Mouse (Mus musculus) brain, embryonic 18.5 days (tissue): ENCODE results near the gene Hist1h4i.
"Not testable (repeated sequence)": the region's sequence is repeated elsewhere in the genome, so short reads cannot be mapped to it uniquely, and the experiment has no call there.

Experiments
- DNase-seq: peaks from one replicate; pipeline ENCODE4 v3.0.0-alpha.2; 2012; ENCODE audit warnings: low read depth, low spot score

Hist1h4i gene

DNA sequence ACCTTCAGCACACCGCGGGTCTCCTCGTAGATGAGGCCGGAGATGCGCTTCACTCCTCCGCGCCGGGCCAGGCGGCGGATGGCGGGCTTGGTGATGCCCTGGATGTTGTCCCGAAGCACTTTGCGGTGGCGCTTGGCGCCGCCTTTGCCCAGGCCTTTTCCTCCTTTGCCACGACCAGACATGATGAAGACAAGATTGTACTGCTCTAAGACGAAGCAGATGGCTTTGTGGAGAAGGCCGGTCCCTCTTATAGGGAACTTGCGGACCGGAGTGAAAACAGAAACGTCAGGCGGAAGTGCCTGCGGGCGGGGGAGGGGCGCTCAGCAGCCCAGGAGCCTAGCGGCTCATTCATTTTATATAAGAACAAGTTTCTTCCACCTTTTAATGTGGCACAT lies at the start of gene Hist1h4i:
TSS of gene Hist1h4i (minus strand) at position 221 of the 395 bp plus-strand sequence.
- DNase-seq = not testable (repeated sequence)

GRCm38 (mm10) chr13:22084140-22084539 lies 43.0 kb upstream of the Hist1h4i start, which contains the start of gene Vmn1r188:
Vmn1r188 (plus strand) TSS chr13:22084440.
- DNase-seq = not testable (repeated sequence)

DNA sequence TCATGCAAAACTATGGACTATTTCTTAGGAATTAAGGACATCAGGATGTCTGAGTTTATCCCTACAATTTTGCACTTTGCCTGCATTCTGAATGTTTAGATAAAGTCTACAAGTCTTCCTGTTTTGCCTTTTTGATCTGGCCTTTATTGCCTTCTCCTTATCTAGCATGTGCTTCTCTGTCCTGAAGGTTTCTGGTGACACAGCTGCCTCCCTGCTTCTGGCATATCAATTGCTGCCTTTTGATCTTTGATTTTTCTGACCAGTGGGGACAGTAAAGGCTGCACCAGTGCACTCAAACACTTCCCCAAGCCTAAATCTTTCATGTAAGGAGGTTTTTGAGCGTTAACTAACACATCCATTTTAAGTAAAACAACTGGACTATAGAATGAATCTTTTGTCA lies 22.3 kb upstream of the Hist1h4i start:
- no peak for DNase-seq

GRCm38 (mm10) chr13:22061422-22061821 lies 20.3 kb upstream of the Hist1h4i start:
- no peak for DNase-seq

GRCm38 (mm10) chr13:22053754-22054153 lies 12.6 kb upstream of the Hist1h4i start:
- DNase-seq = no peak

- no peak for DNase-seq
These were observed 10.3 kb upstream of the Hist1h4i start for GRCm38 (mm10) chr13:22051523-22051859.

- no peak for DNase-seq
These were observed 9.7 kb upstream of the Hist1h4i start for GRCm38 (mm10) chr13:22050591-22051522.

- DNase-seq = no peak
These were observed 8.7 kb upstream of the Hist1h4i start for GRCm38 (mm10) chr13:22049737-22050440.

GRCm38 (mm10) chr13:22049041-22049440 lies 7.9 kb upstream of the Hist1h4i start:
- DNase-seq = no peak

DNA sequence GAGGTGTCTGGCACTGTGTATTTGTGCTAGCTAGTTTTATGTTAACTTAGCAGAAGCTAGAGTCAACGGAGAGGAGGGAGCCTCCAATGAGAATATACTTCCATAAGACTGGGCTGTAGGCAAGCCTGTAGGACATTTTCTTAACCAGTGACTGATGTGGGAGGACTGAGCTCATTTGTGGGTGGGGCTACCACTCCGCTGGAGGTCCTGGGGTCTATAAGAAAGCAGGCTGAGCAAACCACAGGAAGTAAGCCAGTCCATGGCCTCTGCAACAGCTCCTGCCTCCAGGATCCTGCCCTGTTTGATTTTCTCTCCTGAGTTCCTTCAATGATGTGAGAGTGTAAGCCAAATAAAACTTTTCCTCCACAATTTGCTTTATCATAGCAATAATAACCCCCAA lies 4.1 kb upstream of the Hist1h4i start:
- DNase-seq = no peak

DNA sequence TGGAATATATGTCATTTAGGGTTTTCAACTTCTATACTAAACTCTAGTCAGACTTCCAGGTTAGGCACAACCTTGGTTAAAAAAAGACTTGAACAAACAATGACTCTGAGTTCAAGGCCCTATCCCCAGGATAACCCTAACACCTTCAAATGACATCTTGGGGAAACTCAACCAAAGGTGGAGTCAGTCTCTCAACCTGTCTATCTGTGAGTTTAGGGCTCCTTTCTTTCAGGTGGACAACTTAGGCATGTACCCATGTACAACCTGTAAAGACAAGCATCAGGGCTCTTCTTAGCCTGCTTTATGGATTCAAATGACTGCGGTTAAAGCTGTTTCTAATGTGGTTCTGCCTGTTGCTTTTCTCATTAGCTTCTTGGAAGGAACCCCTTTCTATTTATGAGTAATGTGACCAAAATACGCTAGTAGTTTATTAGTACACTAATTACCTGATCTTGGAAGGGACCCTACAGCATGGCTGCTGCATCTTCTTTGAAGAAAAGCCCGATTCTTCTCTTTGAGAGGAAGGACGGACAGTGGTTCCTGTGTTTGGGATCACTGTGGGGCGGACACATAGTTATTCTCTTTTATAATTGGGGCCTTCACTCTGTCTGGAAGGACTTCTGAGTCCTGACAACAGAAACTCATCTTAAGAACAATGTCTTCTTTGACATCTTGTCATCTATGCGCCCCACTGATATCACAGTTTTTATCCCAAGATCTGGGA lies 3.4 kb upstream of the Hist1h4i start:
- DNase-seq = no peak

GRCm38 (mm10) chr13:22043503-22044431 lies 2.6 kb upstream of the Hist1h4i start:
- no peak for DNase-seq

- DNase-seq = peak; percentile 98
These were observed 1.7 kb upstream of the Hist1h4i start, which contains the start of the genes Hist1h2ag and Hist1h2bj for GRCm38 (mm10) chr13:22042568-22043502. Hist1h2ag (minus strand) TSS chr13:22042944. Hist1h2bj (plus strand) TSS chr13:22043214.

DNA sequence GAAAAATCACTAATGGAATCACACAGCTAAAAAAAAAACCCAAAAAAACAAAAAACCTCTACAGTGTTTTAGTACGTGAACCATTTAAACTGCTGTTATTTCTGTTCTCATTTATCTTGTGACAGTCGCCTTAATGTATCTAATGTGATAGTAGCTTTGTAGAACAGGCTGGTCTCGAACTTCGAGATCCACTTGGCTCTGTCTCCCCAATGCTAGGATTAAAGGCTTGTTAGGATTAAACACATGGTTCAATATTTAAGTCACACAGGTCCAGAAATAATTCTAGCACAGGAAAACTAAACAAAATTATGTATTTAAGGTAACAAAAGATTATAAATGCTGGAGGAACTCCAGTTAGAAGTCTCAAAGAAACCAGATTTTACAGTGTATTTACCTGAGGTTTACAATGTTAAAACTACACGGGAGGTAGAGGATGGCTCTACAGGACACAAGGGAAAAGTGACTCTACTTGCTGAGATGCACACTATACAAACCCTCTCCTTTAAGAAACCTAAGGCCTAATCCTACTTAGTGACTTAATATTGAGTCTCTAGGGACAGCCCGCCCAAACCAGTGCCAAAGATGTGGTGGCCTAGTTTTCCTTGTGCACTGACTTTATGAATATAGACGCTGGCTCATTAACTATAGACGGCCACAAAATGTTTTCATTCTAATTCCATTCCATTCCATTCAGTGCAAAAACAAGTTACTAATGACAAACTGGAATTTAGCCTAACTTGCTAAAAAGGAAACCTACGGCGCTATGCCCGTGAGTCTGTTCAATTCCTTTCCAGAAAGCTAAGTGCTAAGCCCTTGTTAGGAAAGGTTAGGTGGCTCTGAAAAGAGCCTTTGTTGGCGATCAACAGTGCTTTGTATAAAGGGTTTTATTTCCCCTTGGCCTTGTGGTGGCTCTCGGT lies 747 bp upstream of the Hist1h4i start:
- DNase-seq = no peak

DNA sequence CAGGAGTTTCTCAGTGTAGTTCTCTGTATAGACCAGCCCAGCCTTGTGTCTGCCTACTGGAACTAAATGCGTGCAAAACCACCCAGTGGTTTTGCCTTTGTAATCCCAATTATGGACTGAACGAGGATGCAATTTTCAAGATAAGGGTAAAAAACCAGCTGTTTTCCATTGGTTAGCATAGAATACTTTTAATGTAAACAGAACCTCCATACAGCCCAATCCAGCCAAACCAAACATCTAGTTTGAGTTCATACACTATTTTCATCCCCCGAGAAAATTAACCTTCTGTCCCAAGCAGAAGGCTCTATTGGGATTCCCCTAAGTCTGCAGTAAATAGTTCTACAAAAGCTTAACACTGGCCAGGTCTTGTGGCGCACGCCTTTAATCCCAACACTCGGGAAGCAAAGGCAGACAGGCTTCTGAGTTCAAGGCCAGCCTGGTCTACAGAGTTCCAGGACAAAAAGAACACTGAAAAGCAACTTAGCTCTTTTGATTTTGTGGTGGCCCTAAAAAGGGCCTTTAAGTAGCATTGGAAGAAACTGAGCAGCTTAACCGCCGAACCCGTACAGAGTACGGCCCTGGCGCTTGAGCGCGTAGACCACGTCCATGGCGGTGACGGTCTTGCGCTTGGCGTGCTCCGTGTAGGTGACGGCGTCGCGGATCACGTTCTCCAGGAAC lies 559 bp downstream of the Hist1h4i start:
- no peak for DNase-seq

DNA sequence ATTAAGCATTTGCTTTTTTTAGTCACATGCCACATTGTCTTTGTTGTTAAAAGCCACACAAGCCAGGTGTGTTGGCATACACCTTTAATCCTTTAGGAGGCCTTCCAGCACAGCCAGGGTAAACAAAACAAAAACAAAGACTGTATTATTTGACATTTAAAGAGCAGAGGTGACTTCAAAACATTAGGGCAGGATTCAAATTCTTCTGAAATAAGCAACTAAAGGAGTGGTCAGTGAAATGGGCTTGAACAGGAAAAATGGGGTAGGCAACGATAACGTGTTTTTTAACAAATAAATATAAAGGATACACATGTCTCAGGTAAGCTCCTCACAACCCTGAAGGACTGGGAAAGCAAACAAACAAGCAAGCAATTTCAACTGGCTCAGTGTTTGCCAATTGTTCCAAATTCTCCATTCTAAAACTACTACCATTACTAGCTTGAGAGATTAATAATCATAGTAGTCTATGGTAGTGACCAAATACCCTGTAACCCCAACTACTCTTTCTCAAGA lies 1.2 kb downstream of the Hist1h4i start:
- DNase-seq = no peak

GRCm38 (mm10) chr13:22039364-22039763 lies 1.8 kb downstream of the Hist1h4i start:
- no peak for DNase-seq

DNA sequence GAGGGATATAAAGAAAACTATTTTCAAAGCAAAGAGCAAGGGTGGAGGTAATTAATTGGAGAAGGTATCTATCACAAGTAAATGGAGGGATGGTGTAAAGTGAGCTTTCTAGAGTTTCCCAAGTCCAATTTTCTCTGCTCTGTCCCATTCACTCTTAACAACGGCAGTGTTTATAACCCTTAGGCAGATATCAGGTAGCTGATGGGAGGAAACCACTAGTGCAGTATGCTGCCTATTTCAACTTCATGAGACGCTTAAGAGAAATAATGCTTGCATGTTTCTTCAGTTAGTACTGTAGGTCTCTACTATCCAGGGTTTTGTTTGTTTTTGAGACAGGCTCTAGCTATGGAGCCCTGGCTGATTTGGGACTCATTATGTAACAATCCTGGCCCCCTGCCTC lies 3.7 kb downstream of the Hist1h4i start:
- DNase-seq = no peak
